Mouse (Mus musculus) A20 (cell line): ENCODE measurements around the gene Pdilt.
"Not testable (repeated sequence)": the region's sequence is repeated elsewhere in the genome, so short reads cannot be mapped to it uniquely, and the experiment has no call there.

Experiments used
- DNase-seq: peaks from one replicate; pipeline ENCODE4 v3.0.0-alpha.2; 2011; ENCODE audit warnings: low read depth, low spot score

The Pdilt gene

GRCm38 (mm10) chr7:119523389-119523788 lies at the start of gene Pdilt:
TSS of gene Pdilt (minus strand) at chr7:119523489.
- DNase-seq = no peak

- not testable (repeated sequence) for DNase-seq
Observed at GRCm38 (mm10) chr7:119562476-119562875, 39.2 kb upstream of the Pdilt start.

DNA sequence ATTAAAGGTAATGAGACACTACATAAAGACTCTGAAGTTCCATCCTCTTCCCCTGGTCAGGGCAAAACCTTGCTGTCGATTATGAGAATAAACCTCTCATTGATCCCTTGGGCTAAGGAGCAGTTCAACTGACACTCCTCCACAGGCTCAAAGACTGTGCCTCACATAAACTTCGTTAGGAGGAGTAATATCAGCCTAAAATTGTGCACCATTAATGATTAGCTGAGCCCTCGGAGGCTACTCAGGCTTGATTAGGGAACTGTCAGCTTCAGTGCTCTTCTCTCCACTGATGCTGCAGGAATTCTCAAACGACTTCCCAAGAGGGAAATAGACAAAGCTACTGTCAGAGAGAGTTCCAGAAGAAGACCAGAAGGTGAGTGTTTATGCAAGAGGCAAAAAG lies 38.2 kb upstream of the Pdilt start:
- no peak for DNase-seq

DNA sequence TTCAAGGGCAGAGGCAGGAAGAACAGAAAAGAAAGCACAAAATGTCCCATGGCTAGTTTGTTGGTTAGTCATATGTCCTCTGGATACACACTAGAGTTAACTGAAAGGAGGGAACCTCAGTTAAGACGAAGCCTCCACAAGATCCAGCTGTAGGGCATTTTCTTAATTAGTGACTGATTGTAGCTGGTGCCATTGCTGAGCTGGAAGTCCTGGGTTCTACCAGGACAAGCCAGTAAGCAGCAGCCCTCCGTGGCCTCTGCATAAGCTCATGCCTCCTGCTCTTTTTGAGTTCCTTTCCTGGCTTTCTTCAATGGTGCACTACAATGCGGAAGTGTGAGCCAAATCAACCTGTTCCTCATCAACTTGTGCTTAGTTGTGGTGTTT lies 37.2 kb upstream of the Pdilt start:
- no peak for DNase-seq

DNA sequence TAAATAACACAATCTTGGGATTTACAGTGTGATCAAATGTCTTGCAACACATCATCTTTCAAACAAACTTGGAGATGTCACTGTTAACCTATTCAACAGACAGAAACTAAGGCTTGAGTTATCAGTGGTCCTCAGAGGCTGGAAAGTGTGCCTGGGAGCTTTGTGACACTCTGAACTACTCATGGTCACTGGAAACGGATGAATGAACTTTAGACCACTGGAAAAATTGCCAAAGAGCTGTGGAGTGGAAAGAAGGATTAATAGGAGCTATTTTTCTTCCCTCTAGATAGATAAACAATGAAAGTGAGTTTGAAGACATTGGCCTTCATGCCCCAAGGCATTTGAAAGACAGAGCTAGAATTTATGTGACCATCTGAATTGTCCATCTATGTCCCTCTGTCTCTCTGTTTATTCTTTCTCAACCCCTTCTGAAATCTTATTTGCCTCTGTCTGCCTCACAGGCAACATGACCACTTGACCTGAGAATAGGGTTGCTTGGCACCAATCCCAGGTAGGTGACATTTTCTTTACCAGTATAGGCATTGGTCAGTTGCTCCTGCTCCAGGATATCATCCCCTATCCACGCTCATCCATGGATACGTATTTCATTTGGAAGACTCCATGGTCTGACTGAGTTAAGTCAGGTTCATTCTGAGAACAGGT lies 36.6 kb upstream of the Pdilt start:
- no peak for DNase-seq

- DNase-seq = no peak
Observed at GRCm38 (mm10) chr7:119554040-119554439, 30.8 kb upstream of the Pdilt start, which contains the start of gene Acsm2. TSS of gene Acsm2 (plus strand) at chr7:119554340.

DNA sequence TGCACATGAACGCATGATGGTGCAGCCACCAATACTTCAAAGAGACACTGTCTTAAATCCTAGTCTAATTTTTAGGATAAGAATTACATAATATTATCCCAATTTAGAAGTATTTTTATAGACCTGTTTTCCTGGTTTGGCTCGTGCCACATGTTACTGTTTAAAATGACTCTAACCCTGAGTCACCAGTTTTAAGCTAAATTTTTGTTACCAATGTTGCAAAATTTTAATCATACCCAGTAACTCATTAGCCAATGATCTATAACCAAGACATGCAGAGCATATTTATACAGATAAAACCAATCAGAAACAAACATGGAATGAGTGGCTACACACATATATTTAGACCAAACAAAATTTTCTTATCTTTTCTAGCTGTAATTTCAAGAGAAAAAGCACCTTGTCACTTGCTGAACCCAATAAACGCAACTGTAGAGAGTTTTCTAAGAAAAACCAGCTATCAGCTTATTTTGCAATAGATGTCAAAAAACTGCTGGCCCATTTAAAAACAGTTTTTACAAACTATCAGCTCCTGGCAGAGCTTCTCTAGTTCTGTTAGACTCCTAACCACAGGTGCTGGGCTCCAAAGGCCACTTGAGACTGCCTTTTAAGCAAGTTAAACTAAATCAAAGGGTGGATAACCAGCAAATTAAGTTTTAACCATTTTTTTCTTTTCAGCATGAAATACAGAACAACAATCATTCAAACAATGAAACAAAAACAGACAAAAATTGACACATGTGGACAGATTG lies 27.4 kb upstream of the Pdilt start:
- DNase-seq = no peak

DNA sequence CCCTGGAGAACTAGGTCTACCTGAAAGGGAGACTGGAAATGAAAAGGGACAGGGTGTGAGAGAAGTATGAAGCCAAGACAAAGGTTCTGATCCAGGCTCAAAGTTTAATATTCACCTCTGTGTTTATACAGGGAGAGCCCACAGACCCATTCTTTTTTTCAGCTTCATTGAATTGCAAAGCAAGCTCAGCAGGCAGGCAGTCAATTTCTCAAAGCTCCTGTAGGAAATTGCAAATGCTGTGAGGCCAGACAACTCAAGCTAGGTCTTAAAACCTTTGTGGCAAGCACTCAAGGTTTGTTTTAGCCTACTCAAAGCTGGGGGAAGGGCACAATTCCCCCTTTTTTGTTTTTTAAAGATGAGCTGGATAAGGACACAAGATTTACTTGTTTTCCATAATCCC lies 22.3 kb upstream of the Pdilt start:
- no peak for DNase-seq

DNA sequence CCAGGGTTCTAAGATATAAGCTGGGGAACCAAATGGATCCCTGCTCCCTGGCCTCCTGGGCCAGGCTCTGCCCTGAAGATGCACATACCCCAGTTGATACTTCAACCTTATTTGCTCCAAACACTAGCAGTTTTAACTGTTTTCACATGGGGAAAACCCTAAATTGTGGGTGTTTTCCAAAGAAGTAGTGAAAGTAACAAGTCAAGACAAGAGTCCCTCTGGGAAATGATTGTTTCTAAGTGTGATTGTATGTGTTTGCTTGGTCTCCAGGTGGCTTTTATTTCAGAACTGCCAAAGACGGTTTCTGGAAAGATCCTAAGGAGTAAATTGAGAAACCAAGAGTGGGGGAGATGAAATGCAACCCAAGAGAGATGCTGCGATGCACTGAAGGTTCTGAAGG lies 19.2 kb upstream of the Pdilt start:
- DNase-seq = no peak

GRCm38 (mm10) chr7:119534389-119534788 lies 11.1 kb upstream of the Pdilt start:
- no peak for DNase-seq

DNA sequence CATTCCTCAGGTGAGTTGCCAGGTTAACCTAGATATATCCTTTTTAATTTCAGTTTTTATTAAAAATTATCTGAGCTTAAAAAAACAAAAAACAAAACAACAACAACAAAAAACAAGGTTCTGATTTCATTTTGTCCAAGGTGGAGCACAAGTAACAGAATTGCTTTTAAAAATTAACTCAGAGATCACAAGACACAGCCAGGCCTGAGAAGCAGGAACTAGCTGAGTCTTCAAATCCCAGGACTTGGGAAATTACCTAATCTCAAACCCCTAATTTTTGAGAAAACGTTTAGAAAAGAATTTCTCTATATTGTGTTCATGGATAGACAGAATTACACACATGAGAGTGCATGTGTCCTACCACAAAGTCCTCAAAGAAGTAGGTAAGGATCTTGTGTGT lies 9.6 kb upstream of the Pdilt start:
- no peak for DNase-seq

DNA sequence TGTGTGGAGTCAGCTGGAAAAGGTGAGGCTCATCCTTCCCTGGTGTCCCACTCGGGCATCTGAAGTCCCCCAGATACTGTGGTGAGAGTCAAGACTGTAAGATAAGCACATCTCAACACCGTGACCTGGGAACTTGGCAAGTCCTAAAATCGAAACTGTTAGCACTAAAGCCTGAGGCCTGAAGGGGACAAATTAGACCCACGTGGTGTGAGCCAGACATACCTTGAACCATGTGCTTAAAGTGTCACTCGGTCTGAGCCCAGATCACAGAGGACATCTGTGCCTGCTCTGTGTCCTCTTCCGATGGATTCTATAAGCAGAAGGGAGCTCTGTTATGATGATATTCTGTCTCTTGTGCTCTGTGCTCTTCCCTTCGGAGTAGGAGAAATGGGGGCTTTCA lies 5.3 kb upstream of the Pdilt start:
- DNase-seq = no peak

- DNase-seq = no peak
Observed at GRCm38 (mm10) chr7:119527548-119527947, 4.3 kb upstream of the Pdilt start.

GRCm38 (mm10) chr7:119527135-119527534 lies 3.8 kb upstream of the Pdilt start:
- DNase-seq = no peak

GRCm38 (mm10) chr7:119526486-119526885 lies 3.2 kb upstream of the Pdilt start:
- no peak for DNase-seq

DNA sequence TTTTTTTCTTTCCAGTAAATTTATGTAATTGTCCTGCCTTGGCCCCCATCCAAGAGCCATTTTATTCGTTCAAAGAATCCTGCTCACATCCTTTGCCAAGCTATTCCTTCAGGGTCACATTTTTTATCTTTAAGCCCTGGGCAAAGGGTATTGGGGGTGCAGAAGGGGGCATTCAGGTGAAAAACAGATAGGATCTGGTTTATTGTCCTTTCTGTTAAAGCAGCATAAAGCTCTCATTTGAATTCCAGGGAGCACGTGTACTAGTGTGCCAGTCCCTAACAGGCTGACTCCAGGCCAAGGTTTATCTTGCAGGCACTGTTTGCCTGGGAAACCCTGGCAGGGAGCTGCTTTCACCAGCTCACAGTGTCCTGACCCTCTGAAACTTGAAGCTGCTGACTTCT lies 2.6 kb upstream of the Pdilt start:
- no peak for DNase-seq

GRCm38 (mm10) chr7:119522385-119522784 lies 904 bp downstream of the Pdilt start:
- DNase-seq = no peak

GRCm38 (mm10) chr7:119521816-119522215 lies 1.5 kb downstream of the Pdilt start:
- no peak for DNase-seq

DNA sequence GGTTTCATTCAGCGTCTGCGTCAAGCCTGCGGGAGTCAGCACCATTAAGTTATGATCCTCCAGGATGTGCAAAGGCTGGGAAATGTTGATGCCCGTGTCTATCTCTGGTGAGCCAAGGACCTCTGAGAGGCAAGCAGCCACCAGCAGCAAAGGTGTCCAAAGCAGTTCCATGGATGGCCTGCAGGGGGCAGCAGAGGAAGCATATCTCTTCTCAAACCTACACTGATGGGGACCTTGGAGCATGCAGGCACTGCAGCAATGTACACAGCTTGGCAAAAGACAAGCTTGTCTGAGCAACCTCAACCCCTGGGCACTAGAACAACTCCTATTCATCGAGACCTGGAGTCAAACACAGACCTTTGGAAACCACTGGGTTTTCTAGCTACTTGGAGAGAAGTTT lies 3.6 kb downstream of the Pdilt start:
- peak; percentile 11 for DNase-seq

- no peak for DNase-seq
Observed at GRCm38 (mm10) chr7:119519163-119519562, 4.1 kb downstream of the Pdilt start, which contains the start of gene Acsm5. TSS of gene Acsm5 (plus strand) at chr7:119519463.

DNA sequence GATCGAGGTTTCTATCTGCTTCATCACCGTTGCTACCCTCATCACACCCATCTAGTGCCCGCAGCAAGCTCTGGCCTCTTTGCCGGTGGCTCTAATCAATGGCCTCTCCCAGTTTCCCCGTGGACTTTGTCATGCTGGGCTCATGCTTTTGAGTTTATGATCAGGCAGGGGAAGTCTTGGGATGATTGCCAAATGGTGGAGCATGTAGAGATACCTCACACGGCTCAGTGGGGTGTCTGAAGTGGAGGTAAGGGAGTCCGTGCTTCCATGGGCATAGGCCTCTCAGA lies 7.1 kb downstream of the Pdilt start:
- no peak for DNase-seq

DNA sequence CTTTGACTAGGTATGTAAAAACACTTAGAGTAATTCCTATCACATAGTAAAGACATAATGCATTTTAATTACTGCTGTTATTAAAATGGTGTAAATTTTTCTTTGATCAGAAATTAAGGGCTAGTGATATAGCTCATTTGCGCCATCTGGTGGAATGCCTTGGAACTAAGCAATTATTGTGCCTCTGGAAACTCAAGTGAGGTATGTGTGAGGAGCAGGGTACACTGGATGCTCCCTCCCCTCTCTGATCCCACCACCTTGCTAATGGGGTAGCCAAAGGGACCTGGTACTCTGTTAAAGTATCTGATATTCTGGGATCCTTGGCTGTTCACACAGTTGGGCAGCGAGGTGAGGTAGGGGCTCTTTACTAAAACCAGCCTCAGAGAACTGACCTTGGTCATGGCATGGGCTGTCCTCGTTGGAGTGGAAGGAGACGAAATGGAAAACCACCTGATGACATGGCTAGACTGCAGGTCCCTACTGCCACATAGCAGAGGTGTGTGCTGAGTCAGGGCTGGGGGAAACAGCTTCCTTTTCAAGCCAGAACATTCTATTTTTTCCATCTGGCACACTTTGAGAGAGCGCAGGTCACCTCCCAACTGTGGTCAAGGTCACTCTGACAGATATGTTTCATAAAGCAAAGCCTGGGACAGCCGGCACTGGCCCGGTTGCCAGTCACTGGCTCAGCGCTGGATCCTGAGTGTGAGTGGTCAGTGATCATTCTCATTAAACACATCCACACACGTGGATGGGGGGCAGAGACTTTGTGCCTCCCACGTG lies 7.6 kb downstream of the Pdilt start:
- DNase-seq = peak; percentile 14

DNA sequence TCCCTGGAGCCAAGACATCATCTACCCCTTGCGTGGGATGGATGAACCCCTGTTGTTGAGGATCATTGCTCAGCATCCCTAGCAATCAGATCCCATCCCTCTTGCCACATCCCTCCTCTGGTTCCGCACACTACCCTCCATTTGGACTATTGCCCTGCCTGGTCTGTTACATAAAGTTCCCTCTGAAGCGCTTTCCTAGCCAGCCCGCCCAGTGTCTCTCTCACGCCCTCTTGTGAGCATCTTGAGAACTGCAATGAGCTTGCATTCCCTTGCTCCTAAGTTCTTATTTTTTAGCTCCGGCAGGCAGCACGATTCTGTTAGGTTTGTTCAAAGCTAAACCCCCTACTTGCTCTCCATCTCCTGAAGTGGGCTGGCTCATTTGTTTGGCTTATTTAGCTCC lies 10.2 kb downstream of the Pdilt start:
- DNase-seq = no peak
